Mouse (Mus musculus) natural killer cell, adult 2 months (primary cell): ENCODE measurements around the gene Cfap73.

ENCODE experiments used
- DNase-seq, 2 experiments: peaks; one replicate each; pipeline ENCODE4 v3.0.0; 2022; ENCODE audit warnings: low spot score in 2 of 2

The Cfap73 gene

GRCm38 (mm10) chr5:120647814-120648491 is 13.9 kb upstream of the Cfap73 start:
- DNase-seq = peak in 1 of 2 experiments; percentile 32

GRCm38 (mm10) chr5:120647361-120647760 is 13.3 kb upstream of the Cfap73 start:
- no peak for DNase-seq

GRCm38 (mm10) chr5:120645851-120646250 is 11.8 kb upstream of the Cfap73 start:
- no peak for DNase-seq

GRCm38 (mm10) chr5:120644227-120644626 is 10.2 kb upstream of the Cfap73 start:
- no peak for DNase-seq

GRCm38 (mm10) chr5:120643365-120644085 is 9.5 kb upstream of the Cfap73 start:
- no peak for DNase-seq

GRCm38 (mm10) chr5:120640094-120640493 is 6.1 kb upstream of the Cfap73 start:
- no peak for DNase-seq

- DNase-seq = no peak
Measured at GRCm38 (mm10) chr5:120635633-120636032, 1.6 kb upstream of the Cfap73 start.

GRCm38 (mm10) chr5:120634860-120635259 is 825 bp upstream of the Cfap73 start:
- DNase-seq = no peak

- no peak for DNase-seq
Measured at GRCm38 (mm10) chr5:120631892-120632291, 2.1 kb downstream of the Cfap73 start.

- no peak for DNase-seq
Measured at GRCm38 (mm10) chr5:120631128-120631527, 2.9 kb downstream of the Cfap73 start.

- no peak for DNase-seq
Measured at GRCm38 (mm10) chr5:120628624-120629023, 5.4 kb downstream of the Cfap73 start.

GRCm38 (mm10) chr5:120627515-120628300 is 6.3 kb downstream of the Cfap73 start:
- DNase-seq = no peak

- DNase-seq = peak in 1 of 2 experiments; percentile 39
Measured at GRCm38 (mm10) chr5:120626399-120626798, 7.6 kb downstream of the Cfap73 start.

GRCm38 (mm10) chr5:120624427-120624826 is 9.6 kb downstream of the Cfap73 start:
- no peak for DNase-seq

- DNase-seq = peak in 1 of 2 experiments; percentile 61
Measured at GRCm38 (mm10) chr5:120622198-120622851, 11.7 kb downstream of the Cfap73 start.

GRCm38 (mm10) chr5:120621846-120622197 is 12.2 kb downstream of the Cfap73 start:
- DNase-seq = no peak

GRCm38 (mm10) chr5:120621078-120621765 is 12.8 kb downstream of the Cfap73 start:
- DNase-seq = peak in 1 of 2 experiments; percentile 71

GRCm38 (mm10) chr5:120620375-120621077 is 13.5 kb downstream of the Cfap73 start:
- DNase-seq = peak; percentile 77 to 90

- DNase-seq = peak; percentile 51 to 76
Measured at GRCm38 (mm10) chr5:120619201-120619600, 14.8 kb downstream of the Cfap73 start.

- no peak for DNase-seq
Measured at GRCm38 (mm10) chr5:120618778-120619177, 15.3 kb downstream of the Cfap73 start.

GRCm38 (mm10) chr5:120615903-120616302 is 18.1 kb downstream of the Cfap73 start:
- DNase-seq = peak; percentile 40 to 65
